Mouse (Mus musculus) midbrain, embryonic 15.5 days (tissue): ENCODE data around the gene Rnf43. TPM values are rescaled to one million over a fixed set of nuclear protein-coding genes. Genes with fewer than 3 reads are reported as not detected.

Source experiments
- ATAC-seq: fragments of 200-750 bp; cut with Nextera tagmentation; replicated peaks from 2 replicates; pipeline ENCODE4 v1.8.0; 2017; ENCODE audit warnings: moderate TSS enrichment
- H3K27ac ChIP-seq: fragments of 300-500 bp; sonication (generic); 2 replicates; pipeline ENCODE4 v1.5.1; 2015; ENCODE audit warnings: mild to moderate bottlenecking, inconsistent platforms
- H3K27me3 ChIP-seq: fragments of 300-500 bp; sonication (generic); replicated peaks from 2 replicates; pipeline ENCODE4 v1.6.1; 2015; ENCODE audit warnings: inconsistent platforms
- H3K36me3 ChIP-seq: fragments of 300-500 bp; sonication (generic); replicated peaks from 2 replicates; pipeline ENCODE4 v1.6.1; 2015; ENCODE audit warnings: inconsistent platforms
- H3K4me1 ChIP-seq: fragments of 300-500 bp; sonication (generic); 2 replicates; pipeline ENCODE4 v1.6.1; 2015; ENCODE audit warnings: inconsistent platforms
- H3K4me2 ChIP-seq: fragments of 300-500 bp; sonication (generic); 2 replicates; pipeline ENCODE4 v1.6.1; 2015; ENCODE audit warnings: inconsistent platforms, mild to moderate bottlenecking, moderate library complexity
- H3K4me3 ChIP-seq: fragments of 300-500 bp; sonication (generic); 2 replicates; pipeline ENCODE4 v1.5.1; 2015; ENCODE audit warnings: mild to moderate bottlenecking, inconsistent platforms
- H3K9ac ChIP-seq: fragments of 300-500 bp; sonication (generic); 2 replicates; pipeline ENCODE4 v1.6.1; 2015; ENCODE audit warnings: mild to moderate bottlenecking, inconsistent platforms
- H3K9me3 ChIP-seq: fragments of 300-500 bp; sonication (generic); 2 replicates; pipeline ENCODE4 v1.6.1; 2016; ENCODE audit warnings: inconsistent platforms
- WGBS: fragments of 180-500 bp; shearing (Covaris S2); methylation state at CpG from one replicate; pipeline ENCODE4 v1.1.7; 2015; ENCODE audit warnings: mixed read lengths; 5-methylcytosine and 5-hydroxymethylcytosine counted together
- polyA plus RNA-seq: library from polyadenylated mRNA; unstranded; fragments of >200 nt; fragmentation: Nextera tagmentation; extraction: Ambion mirVana; gene quantifications from 2 replicates; pipeline ENCODE4 v1.2.1, GENCODE M21; 2015

The Rnf43 gene
- polyA plus RNA-seq, 1 experiment from 2014 or later: 1.2 TPM

- Histone ChIP-seq H3K27me3 (no peaks in the 10 kb centered on the region), H3K4me3 (no peak overlapping the region), H3K36me3 (no peaks in the 10 kb centered on the region), H3K4me2 (no peak overlapping the region), H3K9me3 (no peaks in the 10 kb centered on the region), H3K27ac (no peak overlapping the region), H3K4me1 (no peaks in the 10 kb centered on the region), H3K9ac (no peak overlapping the region)
- WGBS: 87% methylated on average over 14 of the region's 14 CpGs
- ATAC-seq: no peak
These were observed 39.5 kb downstream of the Rnf43 start for GRCm38 (mm10) chr11:87701877-87702620.

GRCm38 (mm10) chr11:87703654-87704053, 41.1 kb downstream of the Rnf43 start:
- ATAC-seq: no peak
- H3K9ac ChIP-seq: no peak overlapping the region
- H3K4me3 ChIP-seq: no peak overlapping the region
- H3K36me3 ChIP-seq: no peaks in the 10 kb centered on the region
- 90% methylated on average over 5 of the region's 5 CpGs for WGBS
- no peak overlapping the region for H3K4me2 ChIP-seq
- H3K9me3 ChIP-seq: no peaks in the 10 kb centered on the region
- H3K4me1 ChIP-seq: no peaks in the 10 kb centered on the region
- no peak overlapping the region for H3K27ac ChIP-seq
- no peaks in the 10 kb centered on the region for H3K27me3 ChIP-seq

- no peaks in the 10 kb centered on the region for H3K9me3 ChIP-seq
- H3K9ac ChIP-seq: no peak overlapping the region
- H3K4me3 ChIP-seq: no peak overlapping the region
- H3K27me3 ChIP-seq: no peaks in the 10 kb centered on the region
- no peak for ATAC-seq
- no peaks in the 10 kb centered on the region for H3K36me3 ChIP-seq
- WGBS: 84% methylated on average over 9 of the region's 9 CpGs
- H3K4me1 ChIP-seq: no peaks in the 10 kb centered on the region
- no peak overlapping the region for H3K27ac ChIP-seq
- H3K4me2 ChIP-seq: no peak overlapping the region
These were observed 41.8 kb downstream of the Rnf43 start for GRCm38 (mm10) chr11:87704289-87704688.

- Histone ChIP-seq H3K4me3 (no peak overlapping the region), H3K27me3 (peaks cover 6% of the 10 kb centered on the region; the same call in 1 of the 2 replicates), H3K4me2 (no peak overlapping the region), H3K4me1 (peaks cover 4% of the 10 kb centered on the region; the same call in 1 of the 2 replicates), H3K9ac (no peak overlapping the region), H3K9me3 (no peaks in the 10 kb centered on the region), H3K36me3 (no peaks in the 10 kb centered on the region), H3K27ac (no peak overlapping the region)
- 22% methylated on average over 8 of the region's 8 CpGs for WGBS
- ATAC-seq: no peak
These were observed 45.0 kb downstream of the Rnf43 start for GRCm38 (mm10) chr11:87707570-87707969.

GRCm38 (mm10) chr11:87708979-87709378, 46.5 kb downstream of the Rnf43 start:
- H3K27ac ChIP-seq: no peak overlapping the region
- 79% methylated on average over 5 of the region's 5 CpGs for WGBS
- no peak overlapping the region for H3K9ac ChIP-seq
- H3K27me3 ChIP-seq: peaks cover 6% of the 10 kb centered on the region; the same call in 1 of the 2 replicates
- H3K36me3 ChIP-seq: no peaks in the 10 kb centered on the region
- H3K4me1 ChIP-seq: peaks cover 4% of the 10 kb centered on the region; the same call in 1 of the 2 replicates
- no peaks in the 10 kb centered on the region for H3K9me3 ChIP-seq
- no peak overlapping the region for H3K4me2 ChIP-seq
- no peak for ATAC-seq
- H3K4me3 ChIP-seq: no peak overlapping the region

GRCm38 (mm10) chr11:87709513-87710261, 47.2 kb downstream of the Rnf43 start:
- ATAC-seq: no peak
- H3K9ac ChIP-seq: no peak overlapping the region
- 15% methylated on average over 21 of the region's 21 CpGs for WGBS

GRCm38 (mm10) chr11:87710262-87710615, 47.7 kb downstream of the Rnf43 start:
- peak overlapping the region; percentile 47 for H3K4me2 ChIP-seq
- H3K9ac ChIP-seq: no peak overlapping the region
- H3K9me3 ChIP-seq: no peaks in the 10 kb centered on the region
- H3K36me3 ChIP-seq: no peaks in the 10 kb centered on the region
- H3K4me3 ChIP-seq: peak overlapping the region; percentile 23
- peaks cover 6% of the 10 kb centered on the region; the same call in 1 of the 2 replicates for H3K27me3 ChIP-seq
- no peak for ATAC-seq
- H3K27ac ChIP-seq: no peak overlapping the region
- WGBS: 64% methylated on average over 7 of the region's 7 CpGs
- H3K4me1 ChIP-seq: peaks cover 4% of the 10 kb centered on the region; the same call in 1 of the 2 replicates

More at GRCm38 (mm10) chr11:87709513-87710261, 47.2 kb downstream of the Rnf43 start:
- Histone ChIP-seq H3K4me2 (peak overlapping the region; percentile 47), H3K27me3 (peaks cover 6% of the 10 kb centered on the region; the same call in 1 of the 2 replicates), H3K27ac (no peak overlapping the region), H3K4me3 (peak overlapping the region; percentile 23), H3K4me1 (peaks cover 4% of the 10 kb centered on the region; the same call in 1 of the 2 replicates), H3K36me3 (no peaks in the 10 kb centered on the region), H3K9me3 (no peaks in the 10 kb centered on the region)

GRCm38 (mm10) chr11:87712188-87712587, 49.7 kb downstream of the Rnf43 start:
- peaks cover 4% of the 10 kb centered on the region; the same call in 1 of the 2 replicates for H3K4me1 ChIP-seq
- WGBS: 80% methylated on average over 4 of the region's 4 CpGs
- no peaks in the 10 kb centered on the region for H3K9me3 ChIP-seq
- H3K36me3 ChIP-seq: no peaks in the 10 kb centered on the region
- no peak overlapping the region for H3K9ac ChIP-seq
- H3K4me2 ChIP-seq: no peak overlapping the region
- peaks cover 6% of the 10 kb centered on the region; the same call in 1 of the 2 replicates for H3K27me3 ChIP-seq
- no peak for ATAC-seq
- no peak overlapping the region for H3K27ac ChIP-seq
- no peak overlapping the region for H3K4me3 ChIP-seq

GRCm38 (mm10) chr11:87715999-87716398, 53.5 kb downstream of the Rnf43 start:
- H3K4me2 ChIP-seq: no peak overlapping the region
- no peaks in the 10 kb centered on the region for H3K36me3 ChIP-seq
- 91% methylated on average over 4 of the region's 4 CpGs for WGBS
- H3K4me3 ChIP-seq: no peak overlapping the region
- H3K9ac ChIP-seq: no peak overlapping the region
- H3K27ac ChIP-seq: no peak overlapping the region
- H3K9me3 ChIP-seq: no peaks in the 10 kb centered on the region
- no peaks in the 10 kb centered on the region for H3K4me1 ChIP-seq
- no peaks in the 10 kb centered on the region for H3K27me3 ChIP-seq
- no peak for ATAC-seq

GRCm38 (mm10) chr11:87719526-87719925, 57.0 kb downstream of the Rnf43 start:
- Histone ChIP-seq H3K9ac (no peak overlapping the region), H3K27me3 (no peaks in the 10 kb centered on the region), H3K36me3 (no peaks in the 10 kb centered on the region), H3K4me3 (no peak overlapping the region), H3K9me3 (no peaks in the 10 kb centered on the region), H3K27ac (no peak overlapping the region), H3K4me1 (no peaks in the 10 kb centered on the region), H3K4me2 (no peak overlapping the region)
- WGBS: 44% methylated on average over 7 of the region's 7 CpGs
- ATAC-seq: no peak

GRCm38 (mm10) chr11:87720324-87720723, 57.8 kb downstream of the Rnf43 start:
- Histone ChIP-seq H3K36me3 (no peaks in the 10 kb centered on the region), H3K9me3 (no peaks in the 10 kb centered on the region), H3K9ac (no peak overlapping the region), H3K4me1 (no peaks in the 10 kb centered on the region), H3K27ac (no peak overlapping the region), H3K4me2 (no peak overlapping the region), H3K27me3 (no peaks in the 10 kb centered on the region), H3K4me3 (no peak overlapping the region)
- ATAC-seq: no peak
- WGBS: 55% methylated on average over 9 of the region's 9 CpGs

- no peak overlapping the region for H3K4me3 ChIP-seq
- no peak for ATAC-seq
These were observed 58.3 kb downstream of the Rnf43 start for GRCm38 (mm10) chr11:87720839-87721238.

More at GRCm38 (mm10) chr11:87720839-87721238, 58.3 kb downstream of the Rnf43 start:
- Histone ChIP-seq H3K27me3 (no peaks in the 10 kb centered on the region), H3K4me1 (peaks cover 1% of the 10 kb centered on the region), H3K9ac (no peak overlapping the region), H3K27ac (no peak overlapping the region), H3K36me3 (no peaks in the 10 kb centered on the region), H3K4me2 (no peak overlapping the region), H3K9me3 (no peaks in the 10 kb centered on the region)
- WGBS: 75% methylated on average over 9 of the region's 9 CpGs
